Mouse (Mus musculus) midbrain, embryonic 16.5 days (tissue): ENCODE data around the gene Adcy2. TPM values are rescaled to one million over a fixed set of nuclear protein-coding genes. Genes with fewer than 3 reads are reported as not detected.

Experiments
- ATAC-seq: fragments of 200-750 bp; cut with Nextera tagmentation; 2 replicates; pipeline ENCODE4 v1.8.0; 2017; ENCODE audit warnings: moderate TSS enrichment
- H3K27ac ChIP-seq: fragments of 300-500 bp; sonication (generic); 2 replicates; pipeline ENCODE4 v1.5.1; 2014; ENCODE audit warnings: mild to moderate bottlenecking, low read length, mixed read lengths
- H3K27me3 ChIP-seq: fragments of 300-500 bp; sonication (generic); 2 replicates; pipeline ENCODE4 v1.6.1; 2014; ENCODE audit warnings: low read depth, low read length, mixed read lengths; ENCODE audit not compliant: control insufficient read depth, insufficient read depth
- H3K36me3 ChIP-seq: fragments of 300-500 bp; sonication (generic); 2 replicates; pipeline ENCODE4 v1.6.1; 2014; ENCODE audit warnings: mild to moderate bottlenecking, low read length, moderate library complexity, mixed read lengths; ENCODE audit not compliant: control insufficient read depth, insufficient read depth
- H3K4me1 ChIP-seq: fragments of 300-500 bp; sonication (generic); 2 replicates; pipeline ENCODE4 v1.6.1; 2014; ENCODE audit warnings: mild to moderate bottlenecking, low read length, mixed read lengths; ENCODE audit not compliant: control insufficient read depth, insufficient read depth
- H3K4me2 ChIP-seq: fragments of 300-500 bp; sonication (generic); 2 replicates; pipeline ENCODE4 v1.6.1; 2014; ENCODE audit warnings: mild to moderate bottlenecking, low read length, mixed read lengths
- H3K4me3 ChIP-seq: fragments of 300-500 bp; sonication (generic); 2 replicates; pipeline ENCODE4 v1.5.1; 2014; ENCODE audit warnings: low read depth, mild to moderate bottlenecking, low read length, moderate library complexity, mixed read lengths
- H3K9ac ChIP-seq: fragments of 300-500 bp; sonication (generic); 2 replicates; pipeline ENCODE4 v1.6.1; 2014; ENCODE audit warnings: low read depth, low read length, mixed read lengths
- H3K9me3 ChIP-seq: fragments of 300-500 bp; sonication (generic); replicated peaks from 2 replicates; pipeline ENCODE4 v1.6.1; 2014; ENCODE audit warnings: mild to moderate bottlenecking, low read length, mixed read lengths; ENCODE audit not compliant: control insufficient read depth, poor library complexity, severe bottlenecking
- WGBS: fragments of 180-500 bp; shearing (Covaris S2); extraction: QIAGEN DNeasy Blood & Tissue Kit; methylation state at CpG from one replicate; pipeline ENCODE4 v1.1.7; 2014; 5-methylcytosine and 5-hydroxymethylcytosine counted together
- polyA plus RNA-seq: library from polyadenylated mRNA; unstranded; fragments of >200 nt; fragmentation: Nextera tagmentation; extraction: Ambion mirVana; gene quantifications from 2 replicates; pipeline ENCODE4 v1.2.1, GENCODE M21; 2015

The Adcy2 gene
- polyA plus RNA-seq, 1 experiment from 2014 or later = 7.5 TPM

DNA sequence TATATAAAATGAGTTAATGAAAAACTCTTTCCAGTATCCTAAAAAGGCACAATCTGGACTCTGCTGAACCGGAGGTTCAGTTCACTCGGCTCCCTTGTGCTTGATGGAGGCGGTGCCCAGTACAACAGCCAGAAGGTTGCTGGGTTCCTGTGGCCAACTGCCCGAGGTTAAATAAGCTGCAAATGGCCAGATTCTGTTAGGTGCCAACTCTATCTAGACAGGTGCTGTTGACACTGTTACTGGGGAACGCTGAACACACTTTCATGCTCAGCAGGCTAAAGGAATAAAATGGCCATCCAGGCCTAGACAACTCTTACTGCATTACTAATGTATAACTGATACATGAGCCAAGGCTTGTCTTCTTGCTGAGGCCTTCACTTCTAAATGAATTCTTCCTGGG, 7.6 kb upstream of the Adcy2 start:
- Histone ChIP-seq H3K27ac (no peak overlapping the region), H3K9ac (no peak overlapping the region), H3K9me3 (no peaks in the 10 kb centered on the region), H3K4me3 (no peak overlapping the region), H3K4me1 (no peaks in the 10 kb centered on the region), H3K4me2 (no peak overlapping the region), H3K36me3 (no peaks in the 10 kb centered on the region), H3K27me3 (no peaks in the 10 kb centered on the region)
- no peak for ATAC-seq
- 82% methylated on average over 5 of the region's 5 CpGs for WGBS

DNA sequence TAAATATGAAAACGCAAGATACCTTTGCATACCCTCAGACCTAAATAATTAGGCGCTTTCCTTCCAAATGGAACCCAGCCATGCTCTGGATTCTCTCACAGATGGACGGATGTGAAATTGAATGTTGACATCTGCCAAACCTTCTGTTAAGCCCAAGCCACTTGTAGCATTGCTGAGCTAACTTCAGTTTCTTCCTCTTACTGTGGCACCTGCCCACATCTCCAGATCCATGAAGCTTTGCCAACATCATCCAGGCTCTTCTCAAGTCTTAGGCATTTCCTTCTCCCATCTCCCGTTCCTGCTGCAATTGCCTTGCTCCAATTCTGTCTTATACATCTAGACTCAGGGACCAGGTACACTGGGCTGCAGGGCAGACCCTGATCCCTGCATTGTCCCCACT, 6.8 kb upstream of the Adcy2 start:
- no peaks in the 10 kb centered on the region for H3K9me3 ChIP-seq
- no peak overlapping the region for H3K9ac ChIP-seq
- 89% methylated on average over 4 of the region's 4 CpGs for WGBS
- H3K4me3 ChIP-seq = no peak overlapping the region
- no peaks in the 10 kb centered on the region for H3K27me3 ChIP-seq
- no peaks in the 10 kb centered on the region for H3K4me1 ChIP-seq
- no peak for ATAC-seq
- H3K27ac ChIP-seq = no peak overlapping the region
- no peaks in the 10 kb centered on the region for H3K36me3 ChIP-seq
- H3K4me2 ChIP-seq = no peak overlapping the region

DNA sequence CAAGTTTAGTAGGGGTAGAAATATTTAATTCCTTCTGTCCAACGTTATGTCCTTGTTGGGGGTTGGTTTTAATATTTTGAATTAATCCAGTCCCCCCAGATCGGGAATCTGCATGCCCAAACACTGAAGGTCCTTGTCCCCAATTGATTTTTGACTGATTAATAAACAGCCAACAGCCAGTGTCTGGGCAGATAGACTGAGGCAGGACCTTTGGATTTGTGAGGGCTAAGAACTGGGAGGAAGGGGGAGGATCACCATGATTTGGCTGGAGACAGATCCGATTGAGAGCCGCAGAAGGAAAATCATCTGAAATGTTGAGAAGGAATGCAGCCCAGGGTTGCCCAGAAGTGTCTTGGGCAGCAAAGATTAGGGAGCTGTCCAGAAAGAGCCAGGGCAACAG, 5.1 kb upstream of the Adcy2 start:
- Histone ChIP-seq H3K4me3 (no peak overlapping the region), H3K4me1 (peaks cover 2% of the 10 kb centered on the region; the same call in 1 of the 2 replicates), H3K36me3 (no peaks in the 10 kb centered on the region), H3K9ac (no peak overlapping the region), H3K27me3 (no peaks in the 10 kb centered on the region), H3K27ac (no peak overlapping the region), H3K4me2 (no peak overlapping the region), H3K9me3 (no peaks in the 10 kb centered on the region)
- 82% methylated on average over 4 of the region's 4 CpGs for WGBS
- ATAC-seq = no peak

DNA sequence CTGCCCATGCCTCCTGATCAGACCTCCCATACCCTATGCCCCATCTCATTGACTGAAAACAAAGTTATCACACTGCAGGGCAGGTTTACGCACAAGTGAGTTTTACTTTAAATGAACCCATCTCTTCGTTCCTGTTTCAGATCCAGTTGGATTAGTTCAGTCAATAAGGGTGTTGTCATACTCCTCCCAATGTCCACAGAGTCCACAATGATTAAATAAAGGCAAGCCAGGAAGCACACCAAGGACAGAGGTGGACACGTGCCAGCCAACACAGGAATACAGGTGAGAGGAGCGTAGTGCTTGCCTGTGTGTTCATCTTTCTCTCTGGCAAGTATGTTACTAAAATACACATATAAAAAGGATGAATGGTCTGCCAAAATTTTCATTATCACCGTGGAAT, 3.3 kb upstream of the Adcy2 start:
- no peak for ATAC-seq
- Histone ChIP-seq H3K9ac (no peak overlapping the region), H3K36me3 (no peaks in the 10 kb centered on the region), H3K27ac (no peak overlapping the region), H3K4me2 (no peak overlapping the region), H3K4me1 (peaks cover 7% of the 10 kb centered on the region; the same call in 1 of the 2 replicates), H3K27me3 (no peaks in the 10 kb centered on the region), H3K4me3 (no peak overlapping the region), H3K9me3 (no peaks in the 10 kb centered on the region)
- WGBS = 78% methylated on average over 5 of the region's 5 CpGs

DNA sequence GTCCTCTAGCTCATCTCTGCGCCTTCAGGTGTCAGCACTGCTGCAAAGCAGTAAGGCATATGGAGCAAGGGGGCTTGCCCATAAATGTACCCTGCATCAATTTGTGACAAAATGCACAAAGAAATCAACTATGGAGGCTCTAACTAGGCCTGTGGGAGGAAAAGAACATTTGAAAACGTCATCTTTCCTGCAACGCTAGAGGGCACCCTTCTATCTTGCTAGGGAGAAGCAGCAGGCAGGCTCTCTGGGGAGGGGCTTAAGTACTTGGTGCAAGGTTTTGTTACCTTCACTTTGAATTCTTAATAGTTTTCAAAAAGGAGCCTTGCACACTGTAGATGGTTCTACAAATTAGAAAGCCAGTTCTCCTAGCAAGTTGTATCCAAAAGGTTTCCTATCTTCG, 2.8 kb upstream of the Adcy2 start:
- no peak overlapping the region for H3K4me2 ChIP-seq
- WGBS = 18% methylated on average over 4 of the region's 4 CpGs
- H3K4me1 ChIP-seq = peaks cover 8% of the 10 kb centered on the region; the same call in 1 of the 2 replicates
- no peak overlapping the region for H3K9ac ChIP-seq
- H3K9me3 ChIP-seq = no peaks in the 10 kb centered on the region
- H3K4me3 ChIP-seq = no peak overlapping the region
- H3K27me3 ChIP-seq = no peaks in the 10 kb centered on the region
- H3K36me3 ChIP-seq = no peaks in the 10 kb centered on the region
- ATAC-seq = no peak
- no peak overlapping the region for H3K27ac ChIP-seq

DNA sequence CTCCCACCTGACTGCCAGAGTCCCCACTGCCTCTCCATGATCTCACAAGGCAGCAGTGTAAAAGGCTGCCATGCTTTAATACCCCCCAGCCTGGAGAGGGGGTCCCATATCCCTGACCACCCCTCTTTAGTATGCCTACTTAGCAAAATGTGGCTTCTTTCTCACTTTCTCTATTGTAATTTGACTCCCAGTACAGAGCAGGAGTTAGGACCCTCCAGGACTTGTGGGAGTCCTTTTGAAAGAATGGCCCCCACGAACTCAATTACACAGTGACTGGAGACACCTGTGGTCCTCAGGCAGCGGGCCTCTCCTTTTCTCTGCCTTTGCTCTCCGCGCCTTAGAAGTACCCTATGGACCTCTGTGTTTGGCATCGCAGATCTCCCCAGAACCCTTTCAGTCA, 485 bp upstream of the Adcy2 start:
- Histone ChIP-seq H3K27ac (no peak overlapping the region), H3K9ac (peak overlapping the region; percentile 74), H3K36me3 (no peaks in the 10 kb centered on the region), H3K4me3 (peak overlapping the region; percentile 71), H3K4me1 (peaks cover 8% of the 10 kb centered on the region; the same call in 1 of the 2 replicates), H3K27me3 (no peaks in the 10 kb centered on the region), H3K9me3 (no peaks in the 10 kb centered on the region), H3K4me2 (peak overlapping the region; percentile 89)
- no peak for ATAC-seq
- 42% methylated on average over 5 of the region's 5 CpGs for WGBS

DNA sequence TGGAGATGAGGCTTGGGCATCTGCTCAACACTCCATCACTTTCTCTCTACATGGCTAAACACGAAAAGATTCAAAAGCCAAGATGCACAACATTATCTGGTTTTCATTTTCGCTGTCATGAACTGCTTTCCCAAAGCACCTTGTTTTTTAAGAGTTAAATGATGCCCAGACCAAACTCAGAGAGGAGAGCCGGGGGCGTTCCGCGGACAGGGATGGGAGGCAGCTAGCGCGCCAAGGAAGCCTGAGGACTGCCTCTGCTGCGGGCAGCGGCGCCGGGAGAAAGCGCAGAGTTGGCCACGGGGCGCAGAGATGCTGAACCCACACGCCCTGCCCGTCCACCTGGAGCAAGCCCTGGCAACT, 803 bp downstream of the Adcy2 start:
- WGBS = under 1% methylated on average over 17 of the region's 17 CpGs
- H3K27me3 ChIP-seq = no peaks in the 10 kb centered on the region
- H3K9ac ChIP-seq = peak overlapping the region; percentile 74
- H3K4me1 ChIP-seq = peaks cover 8% of the 10 kb centered on the region; the same call in 1 of the 2 replicates
- H3K36me3 ChIP-seq = no peaks in the 10 kb centered on the region
- ATAC-seq = peak; percentile 54
- peak overlapping the region; percentile 53 for H3K27ac ChIP-seq
- H3K9me3 ChIP-seq = no peaks in the 10 kb centered on the region
- peak overlapping the region; percentile 89 for H3K4me2 ChIP-seq
- H3K4me3 ChIP-seq = peak overlapping the region; percentile 71

DNA sequence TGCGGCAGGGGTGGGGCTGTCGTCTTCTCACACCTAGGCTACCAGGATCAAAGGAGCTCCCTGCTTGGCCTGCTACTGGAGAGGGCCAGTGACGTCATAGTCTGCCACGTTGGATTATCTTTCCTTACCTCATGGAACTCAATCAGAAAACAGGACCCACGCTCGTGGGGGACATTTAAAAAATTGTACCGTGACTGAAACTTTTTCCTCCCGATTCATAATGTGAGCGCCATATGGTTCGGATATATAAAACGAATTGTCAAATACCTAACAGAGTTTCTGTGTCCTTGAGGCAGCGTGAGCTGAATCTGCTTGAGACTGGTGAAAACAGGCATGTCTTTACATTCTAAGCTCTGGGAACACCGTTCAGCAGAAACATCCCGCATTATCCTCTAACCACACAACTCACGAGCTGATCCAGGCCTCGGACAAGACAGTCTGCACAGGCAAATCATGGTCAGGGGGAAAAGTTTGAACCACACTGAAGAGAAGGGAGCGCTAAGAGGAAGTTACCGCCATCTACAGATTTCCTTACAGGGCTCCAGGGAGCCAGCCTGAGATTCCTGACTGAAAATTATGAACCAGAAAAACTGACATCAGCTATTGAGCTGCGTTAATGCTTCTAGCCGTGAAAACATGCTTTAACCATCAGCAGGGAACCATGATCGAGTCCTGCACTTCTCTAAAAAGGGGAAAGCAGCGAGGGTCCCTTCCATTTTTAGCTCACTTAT, 1.4 kb downstream of the Adcy2 start:
- H3K9me3 ChIP-seq = no peaks in the 10 kb centered on the region
- H3K27ac ChIP-seq = no peak overlapping the region
- peak overlapping the region; percentile 74 for H3K9ac ChIP-seq
- no peaks in the 10 kb centered on the region for H3K27me3 ChIP-seq
- H3K36me3 ChIP-seq = no peaks in the 10 kb centered on the region
- peaks cover 8% of the 10 kb centered on the region; the same call in 1 of the 2 replicates for H3K4me1 ChIP-seq
- H3K4me2 ChIP-seq = peak overlapping the region; percentile 89
- no peak for ATAC-seq
- 7% methylated on average over 22 of the region's 22 CpGs for WGBS
- H3K4me3 ChIP-seq = peak overlapping the region; percentile 71

DNA sequence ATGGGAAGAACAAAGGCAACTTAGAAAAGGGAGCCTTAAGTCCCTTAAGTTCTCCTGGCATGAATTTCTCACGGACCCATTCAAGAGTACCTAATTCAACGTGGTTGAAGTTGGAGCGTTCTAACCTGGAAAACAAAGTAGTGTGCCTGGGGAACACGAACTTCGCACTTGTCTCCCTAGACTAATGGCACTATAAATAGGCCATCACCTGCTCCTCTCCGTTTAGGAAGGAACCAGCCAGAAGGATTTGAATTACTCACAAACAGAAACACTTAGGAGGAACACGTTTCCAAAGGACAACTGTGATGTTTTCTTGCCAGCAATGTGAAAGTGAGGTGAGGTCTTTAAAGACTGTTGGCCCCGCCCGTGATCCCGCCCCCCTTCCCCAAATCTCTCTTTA, 2.0 kb downstream of the Adcy2 start:
- no peaks in the 10 kb centered on the region for H3K36me3 ChIP-seq
- no peak overlapping the region for H3K9ac ChIP-seq
- H3K4me1 ChIP-seq = peaks cover 8% of the 10 kb centered on the region; the same call in 1 of the 2 replicates
- ATAC-seq = no peak
- WGBS = 38% methylated on average over 10 of the region's 10 CpGs
- no peaks in the 10 kb centered on the region for H3K9me3 ChIP-seq
- H3K27me3 ChIP-seq = no peaks in the 10 kb centered on the region
- no peak overlapping the region for H3K27ac ChIP-seq
- peak overlapping the region; percentile 89 for H3K4me2 ChIP-seq
- peak overlapping the region; percentile 71 for H3K4me3 ChIP-seq
